Mouse (Mus musculus) spleen, postnatal 36 days (tissue): Measurements from ENCODE around the gene Klri1.
A peak's percentile ranks its signal among the peaks of the same experiment; 100 is the strongest.
"Not testable (repeated sequence)": the region's sequence is repeated elsewhere in the genome, so short reads cannot be mapped to it uniquely, and the experiment has no call there.

Experiments used
- DNase-seq, 2 experiments: peaks; one replicate each; pipeline ENCODE4 v3.0.0; 2022; ENCODE audit warnings: low spot score in 2 of 2, mixed read lengths in 1 of 2

The Klri1 gene

DNA sequence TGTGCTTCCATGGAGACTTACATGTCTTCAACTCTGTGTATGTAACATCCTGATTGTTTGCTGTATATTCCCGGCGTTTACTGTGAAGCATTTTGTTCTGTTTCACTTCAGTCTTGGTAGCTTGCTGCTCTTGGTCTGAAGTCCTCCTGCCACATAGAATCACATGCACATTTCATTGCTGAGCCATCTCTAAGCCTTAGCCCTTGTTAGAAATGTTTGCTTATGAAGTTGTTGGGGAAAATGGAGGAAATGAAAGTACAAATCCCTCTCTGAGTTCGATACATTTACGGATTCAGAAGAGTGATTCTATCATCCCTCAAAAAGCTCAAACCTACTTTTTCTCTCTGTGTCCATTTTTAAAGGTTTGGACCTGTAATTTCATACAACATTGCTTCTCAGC is at the start of gene Klri1:
Klri1 (minus strand) TSS at position 101 of the 400 bp plus-strand sequence.
- no peak for DNase-seq

DNA sequence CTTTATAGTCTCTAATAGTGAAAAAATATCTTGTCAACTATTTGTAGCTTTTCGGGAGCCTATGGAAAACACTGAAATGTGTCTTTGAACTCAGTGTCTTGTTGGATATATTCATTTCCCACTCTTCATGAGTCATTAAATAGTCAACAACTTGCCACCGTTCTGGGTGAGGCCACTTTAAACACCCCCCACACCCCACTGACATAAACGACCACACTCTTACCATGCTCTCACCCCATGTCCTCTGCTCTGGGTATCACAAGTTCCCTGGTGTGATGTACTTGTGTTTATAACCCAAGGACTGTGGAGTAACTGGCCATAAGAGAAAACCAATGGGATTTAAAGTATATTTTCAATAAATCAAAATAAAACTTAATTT is 30.7 kb upstream of the Klri1 start:
- DNase-seq = no peak

DNA sequence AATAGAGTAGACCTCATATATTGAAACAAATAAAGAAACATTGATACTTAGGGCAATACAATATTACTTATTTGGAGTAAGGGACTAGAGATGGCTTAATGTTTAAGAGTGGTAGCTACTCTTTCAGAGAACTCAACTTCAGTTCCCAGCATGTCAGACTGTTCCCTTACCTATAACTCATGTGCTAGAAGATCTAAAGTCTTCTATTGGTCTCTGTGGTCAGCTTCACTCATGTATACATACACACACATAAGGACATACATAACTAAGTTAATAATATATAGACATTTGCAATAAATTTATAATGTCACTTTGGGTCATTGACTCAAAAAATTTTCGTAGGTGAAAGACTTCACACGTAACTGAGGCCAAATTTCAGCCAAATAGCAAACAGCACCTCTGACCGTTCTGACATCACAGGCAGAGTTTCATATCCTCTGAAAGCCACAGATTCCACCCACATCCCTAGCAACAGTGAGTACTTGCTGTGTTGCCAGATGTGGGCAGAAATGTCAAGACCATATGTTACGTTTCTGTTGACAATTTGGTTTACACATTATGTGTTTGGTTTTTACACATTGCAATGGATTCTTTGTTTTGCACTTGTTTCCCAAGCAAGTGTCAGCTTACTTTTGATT is 30.2 kb upstream of the Klri1 start:
- DNase-seq = peak; percentile 19 to 32

DNA sequence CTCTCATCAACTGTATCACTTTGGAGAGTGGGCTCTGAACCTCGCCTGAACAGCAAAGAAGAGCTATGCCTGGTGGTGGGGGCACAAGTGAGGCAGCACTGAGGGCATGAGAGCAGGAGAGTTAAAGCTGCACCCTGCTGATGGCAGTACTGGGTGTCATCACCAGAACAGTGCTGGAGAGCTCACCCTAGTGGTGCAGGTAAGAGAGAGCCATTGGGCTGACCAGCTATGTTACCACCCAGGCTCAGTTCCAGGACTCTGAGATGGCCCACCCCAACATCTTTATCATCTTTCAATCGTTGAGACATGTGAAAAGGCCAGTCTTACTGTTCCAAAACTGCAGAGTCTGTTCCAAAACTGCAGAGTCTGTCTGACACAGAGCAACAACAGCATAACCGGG is 29.2 kb upstream of the Klri1 start:
- peak in 1 of 2 experiments; percentile 15 for DNase-seq

DNA sequence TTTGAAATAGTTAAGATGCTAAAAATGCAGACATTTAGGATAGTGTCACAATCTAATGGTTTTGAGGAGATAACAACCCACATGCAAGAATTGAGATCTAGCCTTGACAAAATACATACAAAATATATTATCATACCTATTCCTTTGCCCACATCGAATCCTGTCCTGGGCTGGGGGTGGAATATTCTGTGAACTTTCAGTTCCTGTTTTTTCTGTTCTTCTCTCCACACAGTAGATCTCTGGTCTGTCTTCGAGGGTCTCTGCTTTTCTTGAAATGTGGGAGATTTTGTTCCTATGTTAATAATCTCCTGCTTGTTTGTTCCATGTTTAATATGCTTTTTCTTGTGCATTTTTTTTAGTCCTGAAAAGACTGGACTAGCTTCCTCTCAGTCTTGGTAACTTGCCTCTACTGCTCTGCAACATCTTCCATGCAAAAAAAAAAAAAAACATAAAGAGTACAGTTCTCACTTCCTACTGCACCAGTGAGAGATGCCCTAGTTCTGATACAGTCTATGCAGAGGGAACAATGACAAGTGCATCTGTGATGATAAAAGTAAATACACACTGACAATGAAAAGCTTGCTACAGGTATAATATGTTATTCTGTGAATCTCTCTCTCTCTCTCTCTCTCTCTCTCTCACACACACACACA is 23.3 kb upstream of the Klri1 start, which contains the start of gene Klri2:
Klri2 (minus strand) TSS at position 416 of the 653 bp plus-strand sequence.
- DNase-seq = no peak

DNA sequence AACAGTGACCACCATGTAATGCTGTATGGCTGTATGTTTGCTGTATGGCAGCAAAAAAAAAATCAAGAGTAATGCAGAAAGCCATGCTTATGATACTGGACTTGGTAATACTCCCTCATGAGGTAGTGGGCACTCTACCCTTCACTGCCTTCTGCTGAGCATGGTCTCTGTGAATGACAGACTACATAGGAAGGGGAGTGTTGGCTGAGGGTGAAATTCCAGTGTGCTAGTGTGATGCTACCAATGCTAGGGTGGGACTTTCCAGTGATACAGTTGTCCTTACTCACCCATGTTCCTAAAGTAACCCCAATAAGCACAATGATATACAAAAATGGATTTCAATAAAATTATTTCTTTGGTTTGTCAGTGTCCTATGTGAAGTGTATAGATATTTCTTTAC is 19.5 kb upstream of the Klri1 start:
- no peak for DNase-seq

DNA sequence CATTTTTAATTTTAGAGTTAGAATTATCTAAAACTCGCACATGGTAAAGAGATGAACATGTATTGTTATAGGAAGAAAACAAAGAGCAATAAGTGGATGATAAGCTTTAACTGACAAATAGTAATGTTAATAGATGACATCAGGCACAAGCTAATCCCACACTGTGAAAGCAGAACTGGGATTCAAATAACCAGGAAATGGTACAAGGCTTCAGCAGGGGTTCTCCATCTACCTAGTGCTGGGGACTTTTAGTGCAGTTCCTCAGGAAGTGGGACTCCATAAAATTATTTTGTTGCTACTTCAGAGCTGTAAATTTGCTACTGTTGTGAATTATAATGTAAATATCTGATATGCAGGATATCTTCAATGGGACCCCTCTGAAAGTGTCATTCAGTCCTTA is 10.3 kb upstream of the Klri1 start:
- no peak for DNase-seq

DNA sequence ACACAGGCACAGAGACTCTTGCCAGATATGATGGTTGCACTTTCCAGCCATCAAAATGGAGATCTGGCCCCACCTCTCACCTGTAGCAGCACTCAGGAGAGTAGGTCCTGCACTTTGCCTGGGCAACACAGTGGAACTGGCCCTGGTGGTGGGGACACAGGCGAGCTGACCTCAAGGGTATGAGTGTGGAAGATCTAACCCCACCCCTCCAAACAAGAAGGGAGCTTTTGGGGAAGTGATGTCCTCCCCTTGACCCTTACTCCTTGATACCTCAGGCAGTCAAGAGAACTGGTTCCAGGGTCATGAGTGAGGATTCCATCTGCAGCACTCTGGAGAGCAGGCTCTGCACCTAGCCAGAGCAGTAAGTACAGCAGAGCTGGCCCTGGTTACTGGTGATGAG is 4.5 kb upstream of the Klri1 start:
- DNase-seq = no peak

DNA sequence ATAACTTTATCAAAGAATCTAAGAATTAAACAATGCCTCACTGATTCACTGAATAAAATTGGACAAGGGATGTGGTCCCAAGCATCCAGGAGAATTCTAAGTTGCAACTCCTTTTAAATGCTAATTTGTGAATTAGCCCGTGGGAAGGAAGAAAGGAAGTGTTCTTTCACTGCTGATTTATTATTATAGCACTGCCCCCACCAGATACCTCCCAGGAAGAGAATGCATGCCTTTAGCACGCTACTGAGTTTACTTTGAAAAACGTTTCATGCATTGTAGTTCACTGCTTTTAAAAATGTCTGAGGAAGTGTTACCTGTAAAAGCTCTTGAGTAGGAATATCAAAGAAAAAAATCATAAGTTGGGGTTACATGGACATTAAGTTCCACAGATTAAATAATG is 3.6 kb upstream of the Klri1 start:
- no peak for DNase-seq

DNA sequence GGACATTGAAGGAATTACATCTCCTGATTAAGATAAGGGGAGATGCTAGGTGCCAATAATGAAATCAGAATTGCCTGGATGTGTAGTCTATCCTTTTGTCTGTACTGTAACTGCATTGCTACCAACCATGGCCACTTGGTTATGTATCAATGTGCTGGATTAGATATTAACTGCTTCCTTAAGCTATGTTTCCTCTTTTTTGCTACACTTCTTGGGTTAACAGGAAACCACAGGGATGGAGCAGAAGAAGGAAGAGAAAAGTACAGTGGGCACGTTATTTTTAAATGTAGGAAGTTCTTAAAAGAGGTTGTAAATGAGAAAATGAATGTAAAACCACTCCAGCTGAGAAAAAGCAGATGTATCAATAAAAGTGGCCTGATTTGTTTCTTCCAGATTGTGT is 3.4 kb downstream of the Klri1 start:
- no peak for DNase-seq

DNA sequence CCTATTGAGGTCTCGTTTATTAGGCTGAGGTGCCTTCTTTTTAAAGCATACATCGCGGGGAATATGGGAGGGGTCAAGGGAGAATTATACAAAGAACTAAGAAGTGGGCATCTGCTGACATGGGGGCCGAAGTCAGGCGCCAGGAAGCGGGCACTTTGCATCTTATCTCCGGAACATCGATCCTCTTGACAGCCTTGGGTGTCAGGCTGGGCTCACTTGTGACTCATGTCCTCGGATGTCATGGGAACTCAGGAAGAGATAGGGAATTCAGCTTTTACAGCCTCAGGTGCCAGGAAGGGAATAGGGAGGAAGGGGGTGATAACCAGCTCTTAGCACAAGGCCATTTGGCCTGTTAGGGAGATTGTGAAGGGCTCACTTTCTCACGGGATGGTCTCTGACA is 25.5 kb downstream of the Klri1 start:
- not testable (repeated sequence) for DNase-seq

DNA sequence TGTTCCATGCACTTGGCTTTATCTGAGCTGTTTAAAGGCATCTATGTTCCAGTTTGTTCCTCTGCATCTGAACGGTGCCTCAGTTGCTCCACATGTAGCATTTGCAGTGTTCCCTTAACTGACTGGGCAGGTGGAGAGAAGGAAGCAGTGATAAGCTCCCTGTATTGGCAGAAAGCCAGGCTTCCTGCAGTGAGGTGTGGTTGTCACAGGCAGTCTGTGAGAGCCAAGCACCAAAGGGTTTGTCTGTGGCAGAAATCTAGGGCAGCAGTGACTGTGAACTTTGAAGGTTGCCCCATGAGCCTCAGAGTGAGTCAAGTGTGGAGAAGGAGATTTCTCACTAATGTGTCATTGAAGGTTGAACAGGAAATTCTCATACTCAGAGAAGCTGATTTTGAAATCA is 36.6 kb downstream of the Klri1 start:
- peak; percentile 17 to 18 for DNase-seq

DNA sequence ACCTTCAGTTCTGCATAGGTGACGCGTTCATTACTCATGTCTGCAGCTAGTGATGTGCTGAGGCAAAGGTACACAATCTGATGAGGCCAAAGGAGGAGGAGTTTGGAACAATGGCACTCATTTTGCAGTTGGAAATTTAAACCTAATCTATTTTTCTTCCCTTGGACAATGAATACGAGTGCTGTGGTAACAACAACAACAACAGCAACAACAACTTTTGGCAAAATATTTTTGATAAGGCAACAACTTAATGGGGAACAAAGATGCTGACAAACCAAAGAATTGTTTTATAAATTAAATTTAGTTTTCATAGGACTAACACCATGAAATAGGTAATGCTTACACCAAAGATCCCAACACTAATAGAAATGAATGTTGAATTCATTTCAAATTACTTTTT is 38.1 kb downstream of the Klri1 start, which contains the start of gene Klrc1:
Klrc1 (minus strand) TSS at position 101 of the 400 bp plus-strand sequence.
- DNase-seq = no peak

DNA sequence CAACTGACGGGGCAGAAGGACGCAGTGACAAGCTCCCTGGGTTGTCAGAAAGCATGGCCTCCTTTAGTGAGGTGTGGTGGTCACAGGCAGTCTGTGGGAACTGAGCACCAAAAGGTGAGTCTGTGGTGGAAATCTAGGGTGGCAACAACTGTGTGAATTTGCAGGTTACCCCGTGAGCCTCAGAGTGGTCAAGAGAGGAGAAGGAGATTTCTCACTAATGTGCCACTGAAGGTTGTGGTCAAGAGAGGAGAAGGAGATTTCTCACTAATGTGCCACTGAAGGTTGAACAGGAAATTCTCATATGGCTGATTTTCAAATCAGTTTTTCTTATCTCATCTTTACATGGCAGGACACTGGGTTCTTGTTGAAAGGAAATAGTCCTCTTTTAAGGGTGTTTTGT is 55.6 kb downstream of the Klri1 start:
- DNase-seq = not testable (repeated sequence)

DNA sequence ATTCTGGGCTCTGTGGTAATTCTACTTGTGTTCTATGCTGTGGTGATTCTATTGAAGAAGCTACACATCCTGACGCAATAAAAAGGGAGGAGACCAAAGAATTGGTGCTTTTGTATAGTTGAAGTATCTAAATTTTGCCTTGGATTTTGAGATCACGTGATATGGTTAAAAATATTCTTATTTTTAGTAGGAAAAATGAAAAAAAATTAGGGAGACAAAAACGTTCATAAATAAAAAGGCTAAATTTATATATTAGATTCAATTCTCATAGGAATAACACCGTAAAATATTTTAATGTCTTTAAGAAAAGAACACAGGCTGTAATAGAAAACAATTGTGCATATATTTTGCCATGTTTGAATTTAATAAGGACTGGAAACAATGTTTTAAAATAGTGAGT is 56.3 kb downstream of the Klri1 start, which contains the start of gene Klrc2:
Klrc2 (minus strand) TSS at position 101 of the 400 bp plus-strand sequence.
- DNase-seq = not testable (repeated sequence)
